Mouse (Mus musculus): ENCODE data around the gene Rsl1d1. TPM values are rescaled to one million over a fixed set of nuclear protein-coding genes. Genes with fewer than 3 reads are reported as not detected.
"Not testable (repeated sequence)": the region's sequence is repeated elsewhere in the genome, so short reads cannot be mapped to it uniquely, and the experiment has no call there.

The Rsl1d1 gene
- polyA plus RNA-seq, 1 experiment from 2014 or later: 60.7 TPM

DNA sequence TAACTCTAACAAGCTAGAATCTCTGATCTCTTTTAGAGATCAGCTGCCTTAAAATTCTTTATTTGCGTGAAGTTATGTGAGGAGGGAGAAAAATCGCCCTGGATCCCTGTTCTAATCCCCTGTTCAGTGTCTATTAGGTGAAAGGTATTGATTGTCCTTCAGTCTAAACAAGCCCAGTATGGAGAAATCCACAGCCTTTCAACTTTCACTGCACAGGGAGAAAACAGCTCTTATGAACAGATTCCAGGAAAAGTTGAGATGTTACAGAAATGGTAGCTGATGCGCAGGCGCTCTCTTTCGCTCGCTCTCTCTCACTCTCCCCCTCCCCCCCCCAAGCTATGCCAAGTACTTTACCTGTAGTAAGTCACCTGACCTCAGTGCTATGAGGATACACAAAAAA is 31.5 kb downstream of the Rsl1d1 start:
- Histone ChIP-seq H3K27me3 (ENCODE audit: insufficient read depth, low read length) (no peaks in the 10 kb centered on the region), H3K4me2 (ENCODE audit: low read depth, low read length) (peak overlapping the region; percentile 30; the same call in 1 of the 2 replicates), H3K4me1 (ENCODE audit: insufficient read depth) (peaks cover 26% of the 10 kb centered on the region), H3K9me3 (ENCODE audit: low read length) (no peaks in the 10 kb centered on the region), H3K27ac (ENCODE audit: low read depth) (peak overlapping the region; percentile 93), H3K4me3 (ENCODE audit: low read depth, low read length) (no peak overlapping the region), H3K36me3 (replicated peaks; ENCODE audit: insufficient read depth, low read length) (no peaks in the 10 kb centered on the region), H3K9ac (replicated peaks) (no peak overlapping the region)
- DNase-seq: peak; percentile 74
- TF ChIP-seq CTCF (IDR thresholded peaks at IDR 0.05; ENCODE audit: low read depth) (no peak), EP300 (IDR thresholded peaks at IDR 0.05; ENCODE audit: low read depth) (no peak)
- ATAC-seq: peak; percentile 63
- WGBS (ENCODE audit: insufficient replicate concordance): 71% methylated on average over 6 of the region's 6 CpGs

DNA sequence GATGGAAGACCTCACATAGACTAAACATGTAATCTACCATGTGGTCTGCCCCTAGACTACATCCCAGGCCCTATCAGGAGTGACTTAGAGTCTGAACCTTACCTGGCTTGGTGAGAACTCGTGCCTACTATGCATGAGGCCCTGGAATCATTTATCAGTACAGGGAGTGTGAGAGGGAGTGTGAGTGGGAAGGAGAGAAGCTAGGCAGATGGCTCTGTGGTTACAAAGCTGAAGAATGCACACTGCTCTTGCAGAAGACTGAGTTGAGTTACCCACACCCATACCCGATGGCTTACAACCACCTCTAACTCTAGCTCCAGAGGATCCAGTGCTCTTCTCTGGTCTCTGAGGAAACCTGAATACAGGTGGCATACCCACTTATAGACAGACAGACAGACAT is 36.7 kb downstream of the Rsl1d1 start:
- H3K9ac ChIP-seq (replicated peaks): no peak overlapping the region
- no peak overlapping the region for H3K4me3 ChIP-seq (ENCODE audit: low read depth, low read length)
- no peaks in the 10 kb centered on the region for H3K9me3 ChIP-seq (ENCODE audit: low read length)
- ATAC-seq (no peak), DNase-seq (no peak)
- WGBS (ENCODE audit: insufficient replicate concordance): 66% methylated on average over 2 of the region's 2 CpGs
- H3K36me3 ChIP-seq (replicated peaks; ENCODE audit: insufficient read depth, low read length): peaks cover 16% of the 10 kb centered on the region
- no peak overlapping the region for H3K4me2 ChIP-seq (ENCODE audit: low read depth, low read length)
- peaks cover 6% of the 10 kb centered on the region for H3K4me1 ChIP-seq (ENCODE audit: insufficient read depth)
- no peaks in the 10 kb centered on the region for H3K27me3 ChIP-seq (ENCODE audit: insufficient read depth, low read length)
- no peak overlapping the region for H3K27ac ChIP-seq (ENCODE audit: low read depth)
- no peak for TF ChIP-seq EP300 (IDR thresholded peaks at IDR 0.05; ENCODE audit: low read depth)
- no peak for TF ChIP-seq CTCF (IDR thresholded peaks at IDR 0.05; ENCODE audit: low read depth)

DNA sequence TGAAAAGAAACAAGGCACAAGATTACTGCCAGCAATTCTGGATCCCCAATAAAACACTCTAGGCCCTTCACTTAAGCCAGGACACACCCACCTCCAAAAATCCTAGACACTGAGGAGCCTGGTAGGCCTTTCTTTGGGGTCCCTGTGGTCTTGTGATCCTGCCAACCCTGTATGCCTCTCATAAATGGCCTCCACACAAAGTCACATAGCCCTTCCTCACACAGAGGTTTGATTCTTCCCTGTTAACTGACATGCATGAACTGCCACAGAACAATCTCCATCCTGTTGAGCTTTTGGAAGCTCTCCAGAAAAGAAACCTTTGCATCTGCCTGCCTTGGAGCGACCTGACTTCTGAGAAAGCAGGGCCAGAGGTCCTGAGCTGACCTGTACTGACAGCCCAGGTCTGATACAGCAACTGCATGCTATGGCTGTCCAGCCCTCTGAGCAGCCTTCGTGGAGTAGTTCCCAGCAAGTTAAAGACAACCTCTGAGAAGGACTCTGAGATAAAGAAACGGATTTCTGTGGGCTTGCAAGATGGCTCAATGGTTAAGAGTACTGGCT is 38.4 kb downstream of the Rsl1d1 start:
- H3K27me3 ChIP-seq (ENCODE audit: insufficient read depth, low read length): no peaks in the 10 kb centered on the region
- H3K9ac ChIP-seq (replicated peaks): no peak overlapping the region
- 61% methylated on average over 3 of the region's 3 CpGs for whole genome bisulfite sequencing (ENCODE audit: insufficient replicate concordance)
- H3K4me2 ChIP-seq (ENCODE audit: low read depth, low read length): no peak overlapping the region
- no peak overlapping the region for H3K4me3 ChIP-seq (ENCODE audit: low read depth, low read length)
- H3K36me3 ChIP-seq (replicated peaks; ENCODE audit: insufficient read depth, low read length): peaks cover 22% of the 10 kb centered on the region
- H3K4me1 ChIP-seq (ENCODE audit: insufficient read depth): no peaks in the 10 kb centered on the region
- no peaks in the 10 kb centered on the region for H3K9me3 ChIP-seq (ENCODE audit: low read length)
- TF ChIP-seq CTCF (IDR thresholded peaks at IDR 0.05; ENCODE audit: low read depth): no peak
- no peak for TF ChIP-seq EP300 (IDR thresholded peaks at IDR 0.05; ENCODE audit: low read depth)
- no peak for ATAC-seq
- H3K27ac ChIP-seq (ENCODE audit: low read depth): no peak overlapping the region
- no peak for DNase-seq

DNA sequence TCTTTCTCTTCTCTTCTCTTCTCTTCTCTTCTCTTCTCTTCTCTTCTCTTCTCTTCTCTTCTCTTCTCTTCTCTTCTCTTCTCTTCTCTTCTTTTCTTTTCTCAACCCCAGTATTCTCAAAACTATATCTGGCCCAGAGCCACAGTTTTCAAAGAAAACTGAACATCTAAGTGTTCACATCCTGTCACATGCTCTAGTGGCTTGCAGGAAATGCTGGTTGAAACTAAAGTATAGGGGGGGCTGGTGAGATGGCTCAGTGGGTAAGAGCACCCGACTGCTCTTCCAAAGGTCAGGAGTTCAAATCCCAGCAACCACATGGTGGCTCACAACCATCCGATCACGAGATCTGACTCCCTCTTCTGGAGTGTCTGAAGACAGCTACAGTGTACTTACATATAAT is 45.4 kb downstream of the Rsl1d1 start:
- H3K4me2 ChIP-seq (ENCODE audit: low read depth, low read length); H3K27ac ChIP-seq (ENCODE audit: low read depth); H3K4me3 ChIP-seq (ENCODE audit: low read depth, low read length); DNase-seq; H3K27me3 ChIP-seq (ENCODE audit: insufficient read depth, low read length); H3K4me1 ChIP-seq (ENCODE audit: insufficient read depth); H3K9ac ChIP-seq (replicated peaks); ATAC-seq; H3K9me3 ChIP-seq (ENCODE audit: low read length): not testable (repeated sequence)
- peaks cover 80% of the 10 kb centered on the region for H3K36me3 ChIP-seq (replicated peaks; ENCODE audit: insufficient read depth, low read length)
- 35% methylated on average over 1 of the region's 3 CpGs for WGBS (ENCODE audit: insufficient replicate concordance)

DNA sequence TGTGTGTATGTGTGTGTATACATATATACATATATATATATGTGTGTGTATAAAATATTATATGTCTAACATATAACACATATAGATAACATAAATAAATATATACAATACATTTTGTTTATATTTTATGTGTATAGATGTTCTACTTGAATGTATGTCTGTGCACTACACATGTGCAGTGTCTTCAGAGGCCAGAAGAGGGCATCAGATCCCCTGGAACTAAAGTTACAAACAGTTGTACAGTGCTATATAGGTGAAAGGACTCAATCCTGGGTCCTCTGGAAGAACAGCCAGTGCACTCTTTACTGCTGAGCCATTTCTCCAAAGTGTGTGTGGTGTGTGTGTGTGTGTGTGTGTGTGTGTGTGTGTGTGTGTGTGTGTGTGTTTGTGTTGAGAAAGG is 48.6 kb downstream of the Rsl1d1 start:
- no peak overlapping the region for H3K4me3 ChIP-seq (ENCODE audit: low read depth, low read length)
- H3K4me1 ChIP-seq (ENCODE audit: insufficient read depth): no peaks in the 10 kb centered on the region
- TF ChIP-seq CTCF (IDR thresholded peaks at IDR 0.05; ENCODE audit: low read depth): peak; percentile 44
- TF ChIP-seq EP300 (IDR thresholded peaks at IDR 0.05; ENCODE audit: low read depth): no peak
- H3K4me2 ChIP-seq (ENCODE audit: low read depth, low read length): no peak overlapping the region
- no peaks in the 10 kb centered on the region for H3K27me3 ChIP-seq (ENCODE audit: insufficient read depth, low read length)
- ATAC-seq: no peak
- no peak overlapping the region for H3K9ac ChIP-seq (replicated peaks)
- DNase-seq: no peak
- no peak overlapping the region for H3K27ac ChIP-seq (ENCODE audit: low read depth)
- 0 out of 2 replicates have a peak, but pooled peaks cover 2% of the 10 kb centered on the region for H3K9me3 ChIP-seq (ENCODE audit: low read length)
- H3K36me3 ChIP-seq (replicated peaks; ENCODE audit: insufficient read depth, low read length): peaks cover 82% of the 10 kb centered on the region

DNA sequence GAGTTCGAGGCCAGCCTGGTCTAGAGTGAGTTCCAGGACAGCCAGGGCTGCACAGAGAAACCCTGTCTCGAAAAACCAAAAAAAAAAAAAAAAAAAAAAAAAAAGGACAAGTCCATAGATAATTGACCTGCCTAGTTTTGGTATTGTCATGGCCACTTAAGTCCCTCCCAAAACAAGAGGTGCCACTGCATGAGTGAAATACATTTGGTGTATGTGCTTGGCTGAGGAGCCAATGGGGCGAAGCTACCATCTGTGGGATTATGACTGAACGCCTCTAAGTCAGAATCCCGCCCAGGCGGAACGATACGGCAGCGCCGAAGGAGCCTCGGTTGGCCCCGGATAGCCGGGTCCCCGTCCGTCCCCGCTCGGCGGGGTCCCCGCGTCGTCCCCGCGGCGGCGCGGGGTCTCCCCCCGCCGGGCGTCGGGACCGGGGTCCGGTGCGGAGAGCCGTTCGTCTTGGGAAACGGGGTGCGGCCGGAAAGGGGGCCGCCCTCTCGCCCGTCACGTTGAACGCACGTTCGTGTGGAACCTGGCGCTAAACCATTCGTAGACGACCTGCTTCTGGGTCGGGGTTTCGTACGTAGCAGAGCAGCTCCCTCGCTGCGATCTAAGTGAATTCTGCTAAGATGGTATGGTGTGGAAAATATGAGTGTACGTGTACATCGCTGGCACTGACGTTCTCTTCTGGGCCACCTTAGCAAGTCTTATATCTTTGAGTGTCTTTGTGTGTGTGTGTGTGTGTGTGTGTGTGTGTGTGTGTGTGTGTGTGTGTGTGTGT is 59.2 kb downstream of the Rsl1d1 start:
- not testable (repeated sequence) for H3K27ac ChIP-seq (ENCODE audit: low read depth); H3K4me1 ChIP-seq (ENCODE audit: insufficient read depth); DNase-seq; H3K4me3 ChIP-seq (ENCODE audit: low read depth, low read length); ATAC-seq; H3K9ac ChIP-seq (replicated peaks); H3K27me3 ChIP-seq (ENCODE audit: insufficient read depth, low read length); H3K4me2 ChIP-seq (ENCODE audit: low read depth, low read length); H3K9me3 ChIP-seq (ENCODE audit: low read length)
- H3K36me3 ChIP-seq (replicated peaks; ENCODE audit: insufficient read depth, low read length): peaks cover 77% of the 10 kb centered on the region
- 35% methylated on average over 53 of the region's 56 CpGs for WGBS (ENCODE audit: insufficient replicate concordance)

Small RNAs within 50 kb of the gene (microRNA-seq; reads per million reads assigned to microRNA genes)
- 31.6 reads per million, percentile 30 among the genes with 10 or more reads in this experiment for gene Gm23935

Other genes with a start within 250 kb of the Rsl1d1 start
- gene Snn, start 142.4 kb downstream of the Rsl1d1 start, polyA plus RNA-seq (2015; fragmentation: Nextera tagmentation; extraction: Ambion mirVana): 4.8 and 5.0 TPM in 2 replicates
- 77.3 and 79.2 TPM in 2 replicates for gene Litaf, start 137.2 kb downstream of the Rsl1d1 start, polyA plus RNA-seq (2015; fragmentation: Nextera tagmentation; extraction: Ambion mirVana)
- gene Txndc11, start 68.7 kb downstream of the Rsl1d1 start, polyA plus RNA-seq (2015; fragmentation: Nextera tagmentation; extraction: Ambion mirVana): 17.9 TPM in 2 replicates
- 18.5 and 22.5 TPM in 2 replicates for gene Zc3h7a, start 26.9 kb downstream of the Rsl1d1 start, polyA plus RNA-seq (2015; fragmentation: Nextera tagmentation; extraction: Ambion mirVana)
- 25.2 and 31.1 TPM in 2 replicates for gene Gspt1, start 51.0 kb upstream of the Rsl1d1 start, polyA plus RNA-seq (2015; fragmentation: Nextera tagmentation; extraction: Ambion mirVana)
- not detected in 2 replicates for gene Tnfrsf17, start 110.5 kb upstream of the Rsl1d1 start, polyA plus RNA-seq (2015; fragmentation: Nextera tagmentation; extraction: Ambion mirVana)
- 1.7 and 2.3 TPM in 2 replicates for gene Snx29, start 119.6 kb upstream of the Rsl1d1 start, polyA plus RNA-seq (2015; fragmentation: Nextera tagmentation; extraction: Ambion mirVana)

Data from liver, postnatal 0 days (tissue).